Mouse (Mus musculus) thymus, adult 2 months (tissue): ENCODE results near the gene Gpr33.

Experiments
- CTCF ChIP-seq: fragments of 200-500 bp; IDR thresholded peaks from 2 replicates; pipeline ENCODE4 v1.5.1; 2012; ENCODE audit warnings: mild to moderate bottlenecking, control low read depth, low read length, moderate library complexity, borderline replicate concordance; ENCODE audit not compliant: control insufficient read depth, poor library complexity, insufficient read depth; ENCODE audit errors: extremely low read depth
- POLR2A ChIP-seq: fragments of 200-500 bp; IDR thresholded peaks from 2 replicates; pipeline ENCODE4 v1.6.1; 2012; ENCODE audit warnings: mild to moderate bottlenecking, low read length, control low read depth, moderate library complexity; ENCODE audit not compliant: control insufficient read depth, poor library complexity, insufficient read depth; ENCODE audit errors: extremely low read depth

GRCm38 (mm10) chr12:52002746-52003145 is 25.1 kb downstream of the Gpr33 start:
- TF ChIP-seq CTCF = no peak
- TF ChIP-seq POLR2A = no peak
